Mouse (Mus musculus) liver, adult 2 months (tissue): ENCODE data around the gene Tcf25.

Experiments
- CTCF ChIP-seq: fragments of 200-500 bp; IDR thresholded peaks from 2 replicates; pipeline ENCODE4 v1.5.1; 2011; ENCODE audit warnings: low read depth, low read length, control low read depth
- POLR2A ChIP-seq: fragments of 200-500 bp; IDR thresholded peaks from 2 replicates; pipeline ENCODE4 v1.6.1; 2011; ENCODE audit warnings: low read length, control low read depth; ENCODE audit not compliant: insufficient read depth; ENCODE audit errors: extremely low read depth

DNA sequence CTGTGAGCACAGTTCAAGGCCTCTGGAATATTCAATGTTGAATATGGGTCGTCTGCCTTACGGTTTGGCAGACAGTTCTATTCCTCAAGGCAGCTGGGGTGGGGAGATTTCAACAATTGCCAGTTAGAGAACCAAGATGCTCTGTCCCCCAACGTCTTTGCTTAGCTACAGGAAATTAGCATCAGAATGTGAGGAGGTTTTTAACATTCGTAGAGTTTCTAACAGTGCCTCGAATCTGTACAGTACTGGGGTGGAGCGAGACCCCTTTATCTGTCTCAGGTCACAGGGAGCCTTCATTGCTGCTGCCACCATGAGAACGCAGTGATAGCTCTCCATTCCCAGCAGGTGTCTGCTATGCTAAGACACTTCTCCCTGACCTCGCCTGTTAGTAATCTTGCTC, 2.6 kb downstream of the Tcf25 start:
- TF ChIP-seq CTCF: no peak
- no peak for TF ChIP-seq POLR2A
